Mouse (Mus musculus) stomach, embryonic 14.5 days (tissue): ENCODE results near the gene Pigo. TPM values are rescaled to one million over a fixed set of nuclear protein-coding genes. Genes with fewer than 3 reads are reported as not detected.

Experiments
- ATAC-seq: fragments of 200-750 bp; cut with Nextera tagmentation; 2 replicates; pipeline ENCODE4 v1.8.0; 2017; ENCODE audit warnings: low read depth, moderate TSS enrichment; ENCODE audit not compliant: insufficient number of reproducible peaks, insufficient read depth, low FRiP score
- H3K27ac ChIP-seq: fragments of 300-500 bp; sonication (generic); 2 replicates; pipeline ENCODE4 v1.5.1; 2014; ENCODE audit warnings: mild to moderate bottlenecking, low read length, moderate library complexity, mixed read lengths
- H3K27me3 ChIP-seq: fragments of 300-500 bp; sonication (generic); 2 replicates; pipeline ENCODE4 v1.6.1; 2014; ENCODE audit warnings: low read length, control low read depth, mixed read lengths; ENCODE audit not compliant: control insufficient read depth, insufficient read depth
- H3K36me3 ChIP-seq: fragments of 300-500 bp; sonication (generic); 2 replicates; pipeline ENCODE4 v1.6.1; 2014; ENCODE audit warnings: mild to moderate bottlenecking, control low read depth, low read length, moderate library complexity, mixed read lengths; ENCODE audit not compliant: control insufficient read depth, insufficient read depth
- H3K4me1 ChIP-seq: fragments of 300-500 bp; sonication (generic); 2 replicates; pipeline ENCODE4 v1.6.1; 2014; ENCODE audit warnings: low read length, control low read depth, mixed read lengths; ENCODE audit not compliant: control insufficient read depth, insufficient read depth
- H3K4me2 ChIP-seq: fragments of 300-500 bp; sonication (generic); replicated peaks from 2 replicates; pipeline ENCODE4 v1.6.1; 2014; ENCODE audit warnings: low read depth, low read length, control low read depth
- H3K4me3 ChIP-seq: fragments of 300-500 bp; sonication (generic); 2 replicates; pipeline ENCODE4 v1.5.1; 2014; ENCODE audit warnings: low read depth, low read length, control low read depth
- H3K9ac ChIP-seq: fragments of 300-500 bp; sonication (generic); replicated peaks from 2 replicates; pipeline ENCODE4 v1.6.1; 2014; ENCODE audit warnings: low read depth, mild to moderate bottlenecking, control low read depth, low read length, moderate library complexity, mixed read lengths
- H3K9me3 ChIP-seq: fragments of 300-500 bp; sonication (generic); 2 replicates; pipeline ENCODE4 v1.6.1; 2016; ENCODE audit warnings: low read depth, low read length, control low read depth; ENCODE audit not compliant: control insufficient read depth
- WGBS: fragments of 180-500 bp; shearing (Covaris S2); extraction: QIAGEN DNeasy Blood & Tissue Kit; methylation state at CpG from one replicate; pipeline ENCODE4 v1.1.7; 2014; 5-methylcytosine and 5-hydroxymethylcytosine counted together
- polyA plus RNA-seq: library from polyadenylated mRNA; unstranded; fragments of >200 nt; fragmentation: Nextera tagmentation; extraction: Ambion mirVana; gene quantifications from 2 replicates; pipeline ENCODE4 v1.2.1, GENCODE M21; 2014

Gene Pigo
- polyA plus RNA-seq, 1 experiment from 2014 or later, result 21.3 TPM

DNA sequence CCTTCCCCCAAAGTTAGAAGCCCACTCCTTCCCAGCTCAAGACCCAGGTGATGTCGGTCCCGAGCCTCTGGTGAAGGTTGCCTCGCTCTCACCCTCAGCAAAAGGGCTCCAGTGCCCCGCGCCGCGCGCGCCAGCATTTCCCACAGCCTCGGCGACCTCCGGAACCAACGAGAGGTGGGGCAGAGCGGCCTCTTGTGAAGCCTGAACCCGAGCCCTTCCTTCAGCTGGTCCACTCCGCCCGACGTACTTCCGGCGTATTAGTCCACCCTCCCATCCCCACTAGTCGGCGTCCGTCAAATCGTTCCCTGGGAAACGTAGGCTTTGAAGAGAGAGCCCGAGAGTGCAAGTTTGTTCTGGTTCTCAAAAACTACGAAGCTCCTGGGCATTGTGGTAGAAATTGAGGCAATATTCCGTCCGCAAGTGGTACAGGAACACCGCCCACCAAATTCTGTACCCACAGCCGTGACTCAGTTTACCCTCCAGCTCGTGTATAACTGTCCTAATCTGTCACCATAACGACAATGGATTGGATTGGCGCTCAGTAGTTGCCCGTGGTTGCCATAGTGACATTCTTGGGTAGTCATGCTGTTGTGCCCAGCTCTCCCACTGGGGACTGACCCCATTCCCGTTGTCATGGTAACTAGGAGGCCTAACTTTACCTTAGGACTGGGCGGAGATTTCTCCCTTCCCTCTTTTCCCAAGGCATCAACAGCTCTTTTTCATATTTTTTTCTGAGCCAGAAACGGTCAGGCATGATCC is 5.8 kb upstream of the Pigo start, which contains the start of gene Stoml2:
Gene Stoml2, minus strand, starts transcription at position 474 of the 759 bp plus-strand sequence.
- Histone ChIP-seq H3K36me3 (peaks cover 52% of the 10 kb centered on the region), H3K4me1 (peaks cover 10% of the 10 kb centered on the region; the same call in 1 of the 2 replicates)
- WGBS, result under 1% methylated on average over 38 of the region's 38 CpGs

DNA sequence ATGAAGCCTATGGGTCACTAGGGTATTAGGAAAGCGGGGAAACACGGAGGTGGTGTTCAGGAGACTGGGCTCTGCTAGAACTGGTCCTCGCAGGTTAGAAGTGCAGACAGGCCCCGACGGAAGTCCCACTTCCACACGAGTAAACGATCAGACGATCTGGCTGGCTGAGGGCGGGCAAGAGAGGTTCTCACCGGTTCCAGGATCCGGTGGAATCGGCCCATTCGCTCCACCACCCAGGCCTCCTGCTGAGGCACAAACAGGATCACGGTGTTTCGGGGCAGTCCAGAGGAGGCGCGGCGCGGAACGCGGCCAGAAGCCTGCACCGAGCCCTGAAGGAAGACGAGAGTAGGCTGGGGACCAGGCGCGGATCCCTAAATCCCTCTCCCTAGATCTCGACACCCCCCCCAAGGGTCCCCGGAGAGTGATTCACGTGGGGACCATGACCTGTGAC is 5.2 kb upstream of the Pigo start:
- Histone ChIP-seq H3K27ac (peak overlapping the region; percentile 87), H3K9ac (peak overlapping the region; percentile 85), H3K4me3 (peak overlapping the region; percentile 82), H3K4me1 (peaks cover 10% of the 10 kb centered on the region; the same call in 1 of the 2 replicates), H3K9me3 (no peaks in the 10 kb centered on the region), H3K27me3 (no peaks in the 10 kb centered on the region), H3K4me2 (peak overlapping the region; percentile 94), H3K36me3 (peaks cover 48% of the 10 kb centered on the region)
- peak; percentile 56 for ATAC-seq
- WGBS, result 1% methylated on average over 28 of the region's 28 CpGs

More for the DNA sequence above, 5.8 kb upstream of the Pigo start, which contains the start of gene Stoml2:
- peak within 1 kb of the TSS; percentile 85 for H3K9ac ChIP-seq
- H3K4me2 ChIP-seq, result peak within 1 kb of the TSS; percentile 94
- no peaks in the 10 kb centered on the region for H3K9me3 ChIP-seq
- peak within 1 kb of the TSS; percentile 82 for H3K4me3 ChIP-seq
- peak; percentile 97 for ATAC-seq
- peak within 1 kb of the TSS; percentile 87 for H3K27ac ChIP-seq
- no peaks in the 10 kb centered on the region for H3K27me3 ChIP-seq

DNA sequence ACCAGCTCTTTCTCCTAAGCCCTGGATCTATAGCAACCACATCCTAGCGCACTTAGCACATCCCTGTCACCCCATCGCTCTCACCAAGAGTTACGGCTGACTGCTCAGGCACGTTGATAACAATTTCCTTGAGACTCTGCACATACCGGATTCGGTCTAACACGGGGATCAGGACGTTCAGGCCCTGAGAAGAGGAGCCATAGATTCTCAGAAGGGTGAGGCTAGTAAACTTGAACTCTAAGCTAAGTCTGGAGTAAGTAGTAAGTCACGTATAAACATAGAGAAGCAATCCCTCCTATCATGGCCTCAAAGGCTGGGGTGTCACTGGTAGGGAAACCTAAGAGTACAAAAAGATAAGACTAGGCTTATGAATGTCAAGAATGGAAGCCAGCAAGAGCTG is 4.7 kb upstream of the Pigo start:
- Histone ChIP-seq H3K27ac (peak overlapping the region; percentile 87; the same call in 1 of the 2 replicates), H3K36me3 (peaks cover 48% of the 10 kb centered on the region)

DNA sequence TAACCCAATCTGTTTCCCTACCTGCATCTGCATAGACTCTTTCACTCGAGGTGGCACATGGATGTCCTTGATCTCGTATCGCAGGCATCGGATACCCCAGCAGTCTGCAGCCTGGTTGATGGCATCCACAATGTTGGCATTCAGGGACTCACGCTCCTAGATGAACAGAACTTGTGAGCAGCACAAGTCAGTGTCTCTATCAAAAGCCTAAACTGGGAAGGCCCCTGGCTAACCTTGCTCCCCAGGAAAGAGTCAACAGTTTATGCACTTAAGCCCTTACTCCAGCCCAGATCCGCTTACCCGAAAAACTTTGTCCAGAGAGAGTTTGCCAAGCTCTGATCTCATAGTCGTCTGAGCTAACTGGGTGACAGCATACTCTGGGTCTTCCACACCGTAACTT is 4.1 kb upstream of the Pigo start:
- Histone ChIP-seq H3K4me3 (no peak overlapping the region), H3K9me3 (no peaks in the 10 kb centered on the region), H3K4me1 (peaks cover 12% of the 10 kb centered on the region; the same call in 1 of the 2 replicates), H3K27me3 (no peaks in the 10 kb centered on the region), H3K36me3 (peaks cover 47% of the 10 kb centered on the region), H3K27ac (no peak overlapping the region), H3K9ac (no peak overlapping the region), H3K4me2 (peak overlapping the region; percentile 94; the same call in 1 of the 2 replicates)
- ATAC-seq, result no peak
- 91% methylated on average over 9 of the region's 9 CpGs for WGBS

More for the DNA sequence above, 4.7 kb upstream of the Pigo start:
- Histone ChIP-seq H3K27me3 (no peaks in the 10 kb centered on the region), H3K4me1 (peaks cover 10% of the 10 kb centered on the region; the same call in 1 of the 2 replicates), H3K9me3 (no peaks in the 10 kb centered on the region), H3K4me2 (peak overlapping the region; percentile 94), H3K9ac (peak overlapping the region; percentile 85), H3K4me3 (peak overlapping the region; percentile 82)
- ATAC-seq, result no peak
- 75% methylated on average over 9 of the region's 9 CpGs for WGBS

DNA sequence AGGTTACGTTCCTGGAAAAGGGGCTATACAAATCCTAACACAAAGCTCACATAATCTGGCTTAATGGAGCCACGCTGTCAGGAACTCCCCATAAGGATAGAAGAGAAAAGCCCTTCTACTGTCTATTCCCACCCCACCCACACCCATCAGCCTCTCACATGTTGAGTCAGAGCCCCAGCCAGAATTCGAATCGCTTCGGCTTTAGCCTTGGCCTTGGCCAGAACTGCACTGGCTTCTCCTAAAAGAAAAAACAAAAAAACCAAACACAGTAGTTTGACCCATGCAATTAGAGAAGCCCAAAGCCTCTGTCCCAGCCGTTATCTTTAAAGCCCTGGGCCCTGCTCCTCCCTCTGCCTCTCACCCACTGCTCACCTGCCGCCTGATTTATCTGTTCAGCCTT is 3.5 kb upstream of the Pigo start:
- WGBS, result 95% methylated on average over 7 of the region's 7 CpGs
- Histone ChIP-seq H3K27me3 (no peaks in the 10 kb centered on the region), H3K9me3 (no peaks in the 10 kb centered on the region), H3K27ac (no peak overlapping the region), H3K4me3 (no peak overlapping the region), H3K9ac (no peak overlapping the region), H3K4me1 (peaks cover 13% of the 10 kb centered on the region; the same call in 1 of the 2 replicates), H3K36me3 (peaks cover 40% of the 10 kb centered on the region), H3K4me2 (no peak overlapping the region)
- ATAC-seq, result no peak

DNA sequence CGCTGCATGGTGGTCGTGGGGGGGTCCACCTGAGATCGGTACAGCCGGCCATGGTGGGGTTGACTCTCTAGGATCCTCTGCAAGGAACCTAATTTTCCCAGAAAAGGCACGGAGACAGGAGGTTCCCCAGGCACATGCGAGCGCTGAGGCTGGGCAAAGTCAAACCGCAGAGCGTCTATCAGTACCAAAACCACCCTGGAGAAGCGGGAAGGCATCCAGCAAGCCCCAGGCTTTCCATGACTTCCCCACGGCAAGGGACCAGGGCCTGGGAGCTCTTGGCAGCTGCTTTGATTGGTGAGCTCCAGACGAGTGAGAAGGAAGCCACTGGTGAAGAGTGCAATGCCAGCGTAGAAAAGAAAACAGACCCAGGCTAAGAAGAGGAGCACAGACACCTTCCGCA is 946 bp downstream of the Pigo start:
- Histone ChIP-seq H3K27me3 (no peaks in the 10 kb centered on the region), H3K9ac (peak overlapping the region; percentile 34; the same call in 1 of the 2 replicates), H3K36me3 (peaks cover 41% of the 10 kb centered on the region), H3K4me3 (peak overlapping the region; percentile 59), H3K4me1 (peaks cover 3% of the 10 kb centered on the region; the same call in 1 of the 2 replicates), H3K9me3 (no peaks in the 10 kb centered on the region), H3K4me2 (peak overlapping the region; percentile 83), H3K27ac (no peak overlapping the region)
- WGBS, result 77% methylated on average over 14 of the region's 14 CpGs
- ATAC-seq, result no peak

DNA sequence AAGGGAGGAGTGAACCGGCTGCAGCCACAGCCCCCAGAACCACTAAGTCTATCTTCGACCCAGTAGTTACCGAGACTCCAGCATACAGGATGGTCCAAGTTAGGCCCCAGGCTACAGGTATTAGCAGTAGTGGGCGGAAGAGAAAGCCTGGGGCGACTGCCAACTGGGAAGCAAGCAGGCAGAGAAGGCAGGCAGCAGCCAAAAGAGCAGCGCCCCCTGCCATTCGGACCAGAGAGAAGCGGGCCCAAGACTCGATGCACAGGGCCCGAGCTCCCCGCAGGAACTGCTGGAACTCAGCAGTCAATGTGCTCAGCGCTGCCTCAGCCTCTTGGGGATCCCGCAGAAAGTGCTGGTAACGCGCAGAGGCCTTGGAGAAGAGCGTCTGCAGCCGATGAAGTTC is 4.3 kb downstream of the Pigo start:
- H3K4me3 ChIP-seq, result no peak overlapping the region
- ATAC-seq, result no peak
- H3K4me1 ChIP-seq, result peaks cover 3% of the 10 kb centered on the region; the same call in 1 of the 2 replicates
- H3K9me3 ChIP-seq, result no peaks in the 10 kb centered on the region
- no peak overlapping the region for H3K9ac ChIP-seq
- WGBS, result 81% methylated on average over 17 of the region's 17 CpGs
- no peak overlapping the region for H3K4me2 ChIP-seq
- H3K27ac ChIP-seq, result no peak overlapping the region
- H3K36me3 ChIP-seq, result peaks cover 22% of the 10 kb centered on the region; the same call in 1 of the 2 replicates
- H3K27me3 ChIP-seq, result no peaks in the 10 kb centered on the region

DNA sequence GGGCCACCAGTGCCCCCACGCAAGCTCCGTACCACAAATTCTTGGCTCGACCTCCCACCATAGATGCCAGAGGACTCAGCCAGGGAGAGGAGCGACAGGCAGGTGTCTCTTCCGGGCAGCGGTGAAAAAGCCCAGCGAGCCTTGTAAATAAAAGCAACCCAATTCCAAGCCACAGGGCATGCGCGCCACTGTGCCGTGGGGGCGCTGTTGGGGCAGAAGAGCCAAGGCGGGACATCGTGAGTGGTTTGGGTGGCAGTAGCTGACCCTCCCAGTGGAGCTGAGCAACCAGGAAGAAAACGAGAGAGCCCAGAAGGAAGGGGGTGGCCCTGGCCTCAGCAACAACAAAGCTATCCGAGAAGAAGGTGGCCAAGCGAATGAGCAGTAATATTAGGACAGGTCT is 4.7 kb downstream of the Pigo start:
- WGBS, result 87% methylated on average over 16 of the region's 16 CpGs
- H3K36me3 ChIP-seq, result peaks cover 22% of the 10 kb centered on the region; the same call in 1 of the 2 replicates

More for the DNA sequence above, 4.7 kb downstream of the Pigo start:
- Histone ChIP-seq H3K9me3 (no peaks in the 10 kb centered on the region), H3K4me2 (no peak overlapping the region), H3K27ac (no peak overlapping the region), H3K4me1 (peaks cover 3% of the 10 kb centered on the region; the same call in 1 of the 2 replicates), H3K27me3 (no peaks in the 10 kb centered on the region), H3K9ac (no peak overlapping the region), H3K4me3 (no peak overlapping the region)
- no peak for ATAC-seq
